In the genomic region with DNA sequence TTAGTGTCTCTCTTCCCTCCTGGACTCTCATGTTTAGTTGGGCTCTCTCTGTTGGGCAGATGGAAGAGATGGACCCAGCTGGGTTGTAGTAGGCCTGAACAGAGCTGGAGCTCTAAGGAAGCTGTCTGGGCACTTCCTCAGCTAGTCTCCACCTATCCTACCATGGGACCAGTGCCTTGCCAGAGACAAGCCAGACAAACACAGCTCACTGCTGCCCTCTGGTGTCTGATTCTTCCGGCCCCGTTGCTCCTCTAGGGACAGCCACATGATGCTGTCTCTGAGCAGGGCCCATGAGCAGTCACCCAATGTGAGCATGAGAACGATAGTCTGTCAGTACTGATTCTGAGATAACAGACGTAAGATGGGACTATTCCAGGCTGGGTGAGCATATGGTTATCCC, we compare ENCODE assay signal across 8 mouse cellular contexts. TPM values are rescaled to one million over a fixed set of nuclear protein-coding genes. Genes with fewer than 3 reads are reported as not detected.
DNase-seq lines count a peak whose midpoint lies in the region; ATAC-seq and TF ChIP-seq lines count a peak whose summit lies in the region.

No protein-coding gene starts in this region.

- WGBS in forebrain, embryonic 10.5 days: 16% methylated on average over 4 of the region's 4 CpGs
- WGBS in forebrain, embryonic 12.5 days: 15% methylated on average over 4 of the region's 4 CpGs
- 19% methylated on average over 4 of the region's 4 CpGs for WGBS in intestine, embryonic 14.5 days

- no peaks in the 10 kb centered on the region for H3K27me3 ChIP-seq in forebrain, embryonic 10.5 days (ENCODE audit: poor library complexity, severe bottlenecking)
- H3K27me3 ChIP-seq in forebrain, embryonic 12.5 days: no peaks in the 10 kb centered on the region
- no peaks in the 10 kb centered on the region for H3K27me3 ChIP-seq in intestine, embryonic 14.5 days (replicated peaks; ENCODE audit: control insufficient read depth, insufficient read depth, low read length)

- H3K4me2 ChIP-seq in forebrain, embryonic 12.5 days: no peak overlapping the region
- no peak overlapping the region for H3K4me2 ChIP-seq in intestine, embryonic 14.5 days (ENCODE audit: low read length)

- no peak for ATAC-seq in forebrain, embryonic 12.5 days (ENCODE audit: low FRiP score)
- peak; percentile 77 for ATAC-seq in intestine, embryonic 14.5 days (replicated peaks; ENCODE audit: low FRiP score, low TSS enrichment, low read depth)
- ATAC-seq in megakaryocyte progenitor cell, adult 5-6 weeks (replicated peaks; ENCODE audit: poor library complexity): peak; percentile 92

- H3K27ac ChIP-seq in forebrain, embryonic 10.5 days: no peak overlapping the region
- no peak overlapping the region for H3K27ac ChIP-seq in forebrain, embryonic 12.5 days
- H3K27ac ChIP-seq in gastrocnemius, adult 2 months: peak overlapping the region; percentile 46; the same call in 1 of the 2 replicates
- H3K27ac ChIP-seq in intestine, embryonic 14.5 days (ENCODE audit: low read depth): no peak overlapping the region

- DNase-seq in forebrain, embryonic 10.5 days (ENCODE audit: extremely low spot score, low spot score): peak; percentile 85
- DNase-seq in cerebellum, postnatal 25 days: peak; percentile 89 to 92
- peak; percentile 93 for DNase-seq in gastrocnemius, adult 2 months
- DNase-seq in intestine, embryonic 14.5 days (ENCODE audit: low spot score): peak; percentile 96
- DNase-seq in left cerebral cortex, postnatal 10 days (ENCODE audit: extremely low spot score in 1 of 2, low spot score in 2 of 2): peak; percentile 64 to 89
- DNase-seq in spleen, adult 18-20 months: peak; percentile 68 to 85

- H3K36me3 ChIP-seq in forebrain, embryonic 10.5 days (replicated peaks): no peaks in the 10 kb centered on the region
- H3K36me3 ChIP-seq in forebrain, embryonic 12.5 days (replicated peaks): no peaks in the 10 kb centered on the region
- no peaks in the 10 kb centered on the region for H3K36me3 ChIP-seq in intestine, embryonic 14.5 days (ENCODE audit: control insufficient read depth, insufficient read depth, low read length)

- H3K9me3 ChIP-seq in forebrain, embryonic 10.5 days: no peaks in the 10 kb centered on the region
- H3K9me3 ChIP-seq in forebrain, embryonic 12.5 days: no peaks in the 10 kb centered on the region
- H3K9me3 ChIP-seq in intestine, embryonic 14.5 days (ENCODE audit: control insufficient read depth, low read length): no peaks in the 10 kb centered on the region

- H3K4me1 ChIP-seq in forebrain, embryonic 10.5 days: peaks cover 7% of the 10 kb centered on the region; the same call in 1 of the 2 replicates
- no peaks in the 10 kb centered on the region for H3K4me1 ChIP-seq in forebrain, embryonic 12.5 days
- H3K4me1 ChIP-seq in intestine, embryonic 14.5 days (replicated peaks; ENCODE audit: control insufficient read depth, insufficient read depth, low read length): no peaks in the 10 kb centered on the region

- H3K4me3 ChIP-seq in forebrain, embryonic 10.5 days: no peak overlapping the region
- no peak overlapping the region for H3K4me3 ChIP-seq in forebrain, embryonic 12.5 days (replicated peaks)
- H3K4me3 ChIP-seq in gastrocnemius, adult 2 months: no peak overlapping the region
- H3K4me3 ChIP-seq in intestine, embryonic 14.5 days (ENCODE audit: low read depth, low read length): no peak overlapping the region

- TF ChIP-seq CTCF in gastrocnemius, adult 2 months (IDR thresholded peaks at IDR 0.05): peak; percentile 98

- intact Hi-C loops in gastrocnemius, adult 2 months (cut with DNase I): loop anchor here (1.0 to 5.0 kb wide), 5 partner anchors 40 to 634 kb away; a partner anchor contains a TSS
- intact Hi-C loops in left cerebral cortex, postnatal 10 days (cut with DNase I): loop anchor here (2.0 kb wide), 1 partner anchor 635 kb away; no protein-coding TSS in a partner anchor

- H3K9ac ChIP-seq in forebrain, embryonic 12.5 days: no peak overlapping the region
- H3K9ac ChIP-seq in intestine, embryonic 14.5 days (ENCODE audit: low read length): no peak overlapping the region

RNA-seq across cellular contexts. Expression of a gene that starts 34.8 kb away (rescaled TPM):
- 0.38 TPM in 1 of 2 replicates, not detected in the other for polyA plus RNA-seq in forebrain, embryonic 10.5 days (2016; fragmentation: Nextera tagmentation; extraction: Ambion mirVana)
- polyA plus RNA-seq in forebrain, embryonic 12.5 days (2016; fragmentation: Nextera tagmentation; extraction: Ambion mirVana): 0.20 and 0.23 TPM in 2 replicates
- 1 to 10 TPM in 1 of 2 experiments, under 1 TPM in 1; 0.97 to 1.3 TPM for total RNA-seq in gastrocnemius, adult 2 months (2021)
- polyA plus RNA-seq in intestine, embryonic 14.5 days (2014; fragmentation: Nextera tagmentation; extraction: Ambion mirVana): 1.2 and 1.9 TPM in 2 replicates
- 1 to 10 TPM; 1.8 to 5.2 TPM for total RNA-seq in left cerebral cortex, postnatal 10 days (2021)
- total RNA-seq in megakaryocyte progenitor cell, adult 5-6 weeks (2015): not detected in 2 replicates
- 0.17 TPM in 1 of 2 replicates, not detected in the other for total RNA-seq in megakaryocyte progenitor cell, adult 5-6 weeks (2017)
